Comparison of ENCODE assay signal across 10 mouse cellular contexts in the genomic region with DNA sequence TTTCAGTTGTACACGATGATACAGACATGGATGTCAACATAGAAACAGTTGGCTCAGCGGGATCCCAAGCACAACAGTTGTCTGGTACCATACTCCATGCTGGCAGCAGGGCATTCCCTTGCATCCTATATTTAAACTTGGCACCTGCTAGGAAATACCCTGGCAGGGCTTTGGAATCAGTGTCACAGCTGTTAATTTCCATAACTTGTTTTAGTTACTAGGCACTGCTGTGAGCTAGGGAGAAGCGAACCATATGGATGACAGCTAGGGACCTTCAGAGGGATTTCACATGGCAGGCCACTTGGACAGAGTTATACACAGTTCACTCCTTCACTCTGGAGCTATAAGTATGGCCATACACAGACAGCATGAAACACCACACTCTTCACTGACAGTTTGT.
DNase-seq lines count a peak whose midpoint lies in the region; ATAC-seq and TF ChIP-seq lines count a peak whose summit lies in the region.
"Had no signal": no experiment of that assay in that cellular context is flagged by ENCODE, and none has a peak within 500 bp of the region (broad histone marks: within the 10 kb centered on the region; RNA-seq: fewer than 3 reads in every experiment).

No protein-coding gene starts in this region.

- TF ChIP-seq CTCF in midbrain, postnatal 0 days (IDR thresholded peaks at IDR 0.05): no peak

- H3K4me1 ChIP-seq in midbrain, postnatal 0 days (ENCODE audit: insufficient read depth, low read length): no peaks in the 10 kb centered on the region
- H3K4me1 ChIP-seq in midbrain, embryonic 16.5 days (ENCODE audit: control insufficient read depth, insufficient read depth, low read length): no peaks in the 10 kb centered on the region
- peaks cover 3% of the 10 kb centered on the region; the same call in 1 of the 2 replicates for H3K4me1 ChIP-seq in midbrain, embryonic 10.5 days

- 80% methylated on average over 3 of the region's 3 CpGs for WGBS in midbrain, postnatal 0 days
- 81% methylated on average over 3 of the region's 3 CpGs for WGBS in midbrain, embryonic 16.5 days
- WGBS in midbrain, embryonic 10.5 days: 90% methylated on average over 3 of the region's 3 CpGs

- no peak overlapping the region for H3K9ac ChIP-seq in midbrain, postnatal 0 days (replicated peaks; ENCODE audit: low read length, poor library complexity, severe bottlenecking)
- no peak overlapping the region for H3K9ac ChIP-seq in midbrain, embryonic 16.5 days (ENCODE audit: low read depth, low read length)
- H3K9ac ChIP-seq: liver, embryonic 15.5 days had no signal

- no peaks in the 10 kb centered on the region for H3K9me3 ChIP-seq in midbrain, postnatal 0 days (ENCODE audit: low read length)
- H3K9me3 ChIP-seq in midbrain, embryonic 16.5 days (replicated peaks; ENCODE audit: control insufficient read depth, low read length, poor library complexity, severe bottlenecking): no peaks in the 10 kb centered on the region
- H3K9me3 ChIP-seq in midbrain, embryonic 10.5 days (replicated peaks): no peaks in the 10 kb centered on the region
- H3K9me3 ChIP-seq: liver, embryonic 15.5 days had no signal

- no peak overlapping the region for H3K4me2 ChIP-seq in midbrain, postnatal 0 days (ENCODE audit: low read depth, low read length, poor library complexity, severe bottlenecking)
- no peak overlapping the region for H3K4me2 ChIP-seq in midbrain, embryonic 16.5 days (ENCODE audit: low read length)
- H3K4me2 ChIP-seq: liver, embryonic 15.5 days had no signal

- ATAC-seq in frontal cortex, adult (ENCODE audit: low TSS enrichment): peak; percentile 93
- ATAC-seq in midbrain, postnatal 0 days (ENCODE audit: low FRiP score): peak; percentile 52; the same call in 1 of the 2 replicates
- ATAC-seq in midbrain, embryonic 16.5 days: no peak

- H3K4me3 ChIP-seq in midbrain, postnatal 0 days (ENCODE audit: low read depth, low read length): no peak overlapping the region
- H3K4me3 ChIP-seq in midbrain, embryonic 16.5 days (ENCODE audit: low read depth, low read length): no peak overlapping the region
- H3K4me3 ChIP-seq in midbrain, embryonic 10.5 days: no peak overlapping the region
- H3K4me3 ChIP-seq: liver, embryonic 15.5 days had no signal

- H3K36me3 ChIP-seq in midbrain, postnatal 0 days (ENCODE audit: insufficient read depth, low read length): no peaks in the 10 kb centered on the region
- H3K36me3 ChIP-seq in midbrain, embryonic 16.5 days (ENCODE audit: control insufficient read depth, insufficient read depth, low read length): no peaks in the 10 kb centered on the region
- no peaks in the 10 kb centered on the region for H3K36me3 ChIP-seq in midbrain, embryonic 10.5 days
- H3K36me3 ChIP-seq: liver, embryonic 15.5 days had no signal

- no peak for DNase-seq in frontal cortex, postnatal 25 days (ENCODE audit: low spot score in 2 of 2)
- DNase-seq in midbrain, postnatal 0 days (ENCODE audit: low spot score): peak; percentile 69
- DNase-seq in layer of hippocampus, postnatal 36 days: peak; percentile 9 to 15
- DNase-seq in skeletal muscle tissue, adult 2 months (ENCODE audit: low read depth, low spot score): peak; percentile 70
- no peak for DNase-seq in midbrain, embryonic 10.5 days (ENCODE audit: low spot score)
- DNase-seq in spleen, postnatal 14 days (ENCODE audit: low spot score in 2 of 2): no peak
- DNase-seq: kidney, adult 11 months had no signal

- H3K27ac ChIP-seq in midbrain, postnatal 0 days (ENCODE audit: low read depth, low read length): no peak overlapping the region
- H3K27ac ChIP-seq in midbrain, embryonic 16.5 days (ENCODE audit: low read length): no peak overlapping the region
- no peak overlapping the region for H3K27ac ChIP-seq in midbrain, embryonic 10.5 days (replicated peaks)
- H3K27ac ChIP-seq: liver, embryonic 15.5 days had no signal

- H3K27me3 ChIP-seq in midbrain, postnatal 0 days (ENCODE audit: insufficient read depth, low read length): no peaks in the 10 kb centered on the region
- no peaks in the 10 kb centered on the region for H3K27me3 ChIP-seq in midbrain, embryonic 16.5 days (ENCODE audit: control insufficient read depth, insufficient read depth, low read depth, low read length)
- H3K27me3 ChIP-seq in midbrain, embryonic 10.5 days (ENCODE audit: low read depth, poor library complexity, severe bottlenecking): no peaks in the 10 kb centered on the region
- H3K27me3 ChIP-seq: liver, embryonic 15.5 days had no signal

Comparison
In these comparisons a context has a peak if more than half of its experiments do, and no peak if none do; other contexts are left out.
1. DNase-seq: peak in midbrain, postnatal 0 days (single experiment), layer of hippocampus, postnatal 36 days (2 of 2) and skeletal muscle tissue, adult 2 months (single experiment); none in frontal cortex, postnatal 25 days (0 of 2), midbrain, embryonic 10.5 days (single experiment) and spleen, postnatal 14 days (0 of 2).